Mouse (Mus musculus) lung, postnatal 25 days (tissue): ENCODE measurements around the gene Adarb1.

ENCODE experiments used
- DNase-seq: peaks from one replicate; pipeline ENCODE4 v3.0.0; 2022; ENCODE audit warnings: low spot score

The Adarb1 gene

GRCm38 (mm10) chr10:77435343-77435742 lies 17.3 kb upstream of the Adarb1 start:
- DNase-seq = no peak

- DNase-seq = no peak
Observed at GRCm38 (mm10) chr10:77434457-77435151, 16.5 kb upstream of the Adarb1 start.

DNA sequence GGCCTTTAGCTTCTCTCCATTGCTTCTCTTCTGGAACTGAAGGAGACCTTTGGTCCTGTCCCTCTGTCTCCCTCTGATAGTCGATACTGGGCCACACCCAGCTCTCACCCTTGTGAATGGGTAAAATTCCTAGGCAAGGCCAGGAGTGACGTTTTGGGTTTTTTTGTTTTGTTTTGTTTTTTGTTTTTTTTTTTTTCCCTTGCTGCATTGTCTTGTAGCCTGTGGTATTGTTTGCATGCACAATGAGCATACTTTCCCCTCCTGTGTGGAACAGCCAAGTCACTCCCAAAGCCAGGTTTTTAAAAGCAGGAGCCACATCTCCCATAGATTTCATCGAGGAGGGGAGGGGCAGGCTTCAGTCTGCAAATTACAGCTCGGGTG lies 16.0 kb upstream of the Adarb1 start:
- no peak for DNase-seq

GRCm38 (mm10) chr10:77430771-77431170 lies 12.7 kb upstream of the Adarb1 start:
- DNase-seq = no peak

GRCm38 (mm10) chr10:77429921-77430320 lies 11.9 kb upstream of the Adarb1 start:
- DNase-seq = no peak

GRCm38 (mm10) chr10:77427610-77428009 lies 9.5 kb upstream of the Adarb1 start:
- DNase-seq = no peak

DNA sequence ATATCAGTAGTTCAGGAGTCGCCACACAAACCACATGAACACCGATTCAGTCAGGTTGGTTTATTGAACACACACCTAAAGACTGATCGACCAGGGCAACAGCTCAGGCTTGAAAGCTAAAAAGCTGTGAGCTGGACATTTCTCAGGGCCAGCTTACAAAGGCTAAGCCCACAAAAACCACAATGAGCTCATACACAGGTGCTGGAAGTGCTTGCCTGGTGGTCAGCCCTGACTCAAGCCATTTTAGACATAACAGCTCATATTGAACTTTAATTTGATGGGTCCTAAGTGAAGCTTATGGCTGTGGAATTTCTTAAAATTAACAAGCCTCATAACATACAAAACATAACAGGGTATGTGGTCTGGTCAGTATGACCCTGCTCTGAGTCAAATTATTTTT lies 2.1 kb upstream of the Adarb1 start:
- no peak for DNase-seq

- no peak for DNase-seq
Observed at GRCm38 (mm10) chr10:77417240-77418102, 599 bp downstream of the Adarb1 start.

GRCm38 (mm10) chr10:77416666-77417239 lies 1.3 kb downstream of the Adarb1 start:
- no peak for DNase-seq

DNA sequence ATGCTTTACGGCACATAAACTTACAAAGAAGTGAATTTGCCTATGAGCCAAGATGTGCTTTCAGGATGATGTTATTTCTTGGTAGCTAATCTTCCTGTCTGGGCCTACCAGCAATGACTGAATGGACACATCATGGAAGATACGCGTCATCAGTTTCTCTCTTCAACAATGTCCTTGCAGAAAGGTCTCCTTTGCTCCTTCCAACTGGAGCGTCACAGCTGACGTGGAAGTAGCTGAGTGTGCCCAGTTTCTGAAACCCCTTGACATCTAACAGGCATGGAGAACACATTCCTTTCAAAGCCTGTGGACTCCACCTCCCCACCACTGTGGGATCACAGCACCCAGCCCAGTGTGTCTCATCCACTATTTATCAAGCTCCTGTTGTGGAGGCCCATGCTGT lies 2.2 kb downstream of the Adarb1 start:
- DNase-seq = peak; percentile 64

- DNase-seq = no peak
Observed at GRCm38 (mm10) chr10:77413791-77414190, 4.3 kb downstream of the Adarb1 start.

DNA sequence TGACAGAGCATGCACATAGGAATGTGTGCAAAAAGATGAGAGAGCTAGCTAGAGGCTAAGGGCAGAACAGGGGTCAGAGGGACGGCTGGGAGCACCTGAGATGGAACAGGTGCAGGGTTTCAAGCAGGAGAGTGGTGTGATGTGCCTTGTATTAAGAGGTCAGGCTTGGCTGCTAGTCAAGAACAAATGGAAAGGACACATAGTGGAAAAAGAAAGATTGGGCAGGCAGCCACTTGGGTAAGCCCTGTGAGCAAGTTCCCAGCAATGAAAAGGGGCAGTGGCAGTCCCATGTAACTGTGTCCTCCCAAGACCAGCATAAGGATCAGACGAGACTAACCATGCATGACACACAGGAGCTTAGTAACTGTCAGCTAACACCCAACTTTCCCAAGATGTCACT lies 8.9 kb downstream of the Adarb1 start:
- no peak for DNase-seq

DNA sequence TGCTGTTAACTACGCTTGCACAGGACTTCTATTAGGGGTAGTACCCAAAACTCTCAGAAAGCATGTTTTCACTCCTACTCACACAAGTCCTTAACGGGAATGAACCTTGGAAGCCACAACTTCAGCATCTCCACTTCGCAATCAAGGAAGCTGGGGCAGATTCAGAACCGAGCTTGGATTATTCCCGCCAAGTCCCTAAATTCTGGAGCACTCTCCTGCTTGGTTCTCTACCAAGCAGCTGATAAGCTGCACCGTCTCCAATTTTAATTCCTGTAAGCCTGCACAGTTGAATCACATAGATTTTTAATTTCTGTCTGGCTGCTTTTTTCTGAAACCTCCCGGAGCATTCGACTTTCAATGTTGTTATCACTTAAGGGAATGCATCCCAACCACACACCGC lies 9.8 kb downstream of the Adarb1 start:
- DNase-seq = no peak

DNA sequence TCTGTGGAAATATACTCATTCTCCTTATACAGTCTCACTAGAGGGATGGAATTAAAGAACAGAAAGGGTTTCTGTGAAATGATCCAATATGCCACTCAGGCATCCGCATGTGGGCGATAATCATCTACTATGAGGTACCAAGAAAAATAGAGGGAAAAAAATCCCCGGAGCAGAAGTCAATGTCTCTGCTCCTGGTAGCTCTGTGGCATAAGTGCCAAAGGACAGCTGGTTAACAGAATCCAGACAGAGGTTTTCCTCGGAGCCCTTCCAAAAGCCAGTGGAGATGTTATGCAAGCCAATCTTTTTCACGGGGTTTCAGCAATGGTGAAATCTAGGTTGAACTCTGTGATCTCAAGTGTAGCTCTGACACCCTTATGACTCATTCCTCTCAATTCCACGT lies 11.6 kb downstream of the Adarb1 start:
- DNase-seq = peak; percentile 58

DNA sequence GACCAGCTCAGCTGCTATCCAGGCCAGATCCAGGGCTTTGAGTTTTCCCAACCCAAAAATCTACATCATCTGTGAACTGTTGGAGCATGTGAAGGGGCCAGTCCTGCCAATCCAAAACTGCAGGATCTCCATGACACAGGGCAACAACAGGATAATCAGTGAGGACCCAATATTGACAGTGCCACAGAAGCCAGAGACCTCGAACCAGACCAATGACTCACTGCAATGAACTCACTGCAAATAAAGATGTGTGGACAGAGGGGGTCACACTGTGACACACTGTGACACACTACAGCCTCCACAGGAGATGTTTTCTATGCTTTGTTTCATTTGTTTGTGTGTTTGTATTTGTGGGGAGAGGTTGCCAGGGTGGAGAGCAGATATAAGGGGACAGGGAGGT lies 15.6 kb downstream of the Adarb1 start:
- DNase-seq = no peak

- DNase-seq = no peak
Observed at GRCm38 (mm10) chr10:77401039-77401438, 17.0 kb downstream of the Adarb1 start.

DNA sequence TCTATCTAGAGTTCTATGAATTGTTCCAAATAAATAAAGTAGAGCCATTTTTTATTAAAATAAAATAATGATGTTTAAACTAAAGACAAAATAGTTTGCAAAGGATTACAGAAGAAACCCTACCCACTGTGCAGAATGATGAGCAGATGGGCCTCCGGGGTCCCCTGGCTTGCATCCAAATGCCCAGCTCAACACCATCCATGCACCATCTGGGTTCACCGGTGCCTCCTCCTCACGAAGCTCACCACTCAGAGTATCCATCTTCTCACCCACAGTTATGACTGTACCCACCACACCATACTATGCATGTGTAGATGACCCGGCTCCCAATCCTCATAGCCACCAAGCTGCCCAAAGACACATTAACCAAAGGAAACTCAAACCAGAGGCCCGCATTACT lies 18.1 kb downstream of the Adarb1 start:
- DNase-seq = no peak

- peak; percentile 37 for DNase-seq
Observed at GRCm38 (mm10) chr10:77398082-77398481, 20.0 kb downstream of the Adarb1 start.

DNA sequence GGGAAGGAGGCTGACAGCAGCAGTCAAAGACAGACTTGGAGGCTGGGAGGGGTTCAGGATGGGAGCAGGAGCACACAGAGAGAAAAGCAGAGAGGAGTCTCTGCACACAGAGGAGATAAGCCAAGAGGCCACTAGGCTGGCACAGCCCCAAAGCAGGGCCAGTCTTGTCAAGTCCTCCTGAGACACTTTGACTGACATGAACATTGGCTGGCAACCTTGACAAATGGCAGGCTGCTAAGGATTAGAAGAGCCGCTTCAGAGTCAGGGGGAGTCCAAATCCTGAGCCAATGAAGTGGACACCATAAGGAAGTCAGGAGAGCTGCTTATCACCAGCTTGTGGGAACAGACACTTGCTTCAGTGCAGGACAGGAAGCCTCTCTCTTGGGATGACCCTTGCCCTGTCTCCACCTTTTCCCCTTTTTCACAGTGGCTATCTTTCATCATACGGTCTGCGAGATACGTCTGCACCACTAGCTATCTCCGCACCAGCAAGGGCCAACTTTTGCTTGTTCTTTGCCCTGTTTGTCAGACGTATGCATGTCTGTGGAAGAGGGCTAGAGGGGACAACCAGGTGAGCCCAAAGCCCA lies 20.9 kb downstream of the Adarb1 start:
- DNase-seq = peak; percentile 13

DNA sequence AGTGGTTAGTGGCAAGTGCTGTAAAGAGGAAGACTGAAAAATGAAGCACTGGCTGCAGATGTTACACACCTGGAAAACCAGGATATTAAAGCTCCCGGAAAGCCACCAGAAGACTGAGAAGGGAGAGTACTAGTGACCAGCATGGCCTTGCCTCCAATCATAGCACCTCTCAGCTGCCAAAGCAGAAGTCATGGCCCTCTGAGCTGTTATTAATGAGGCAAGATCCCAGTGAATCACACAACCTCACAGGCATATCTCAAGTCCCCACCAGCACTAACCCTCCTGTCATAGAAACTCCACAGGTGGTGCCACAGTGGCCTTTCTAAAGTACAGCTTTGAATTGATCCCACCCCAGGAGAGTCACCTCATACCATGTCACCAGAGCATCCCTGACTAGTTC lies 22.1 kb downstream of the Adarb1 start:
- DNase-seq = no peak

DNA sequence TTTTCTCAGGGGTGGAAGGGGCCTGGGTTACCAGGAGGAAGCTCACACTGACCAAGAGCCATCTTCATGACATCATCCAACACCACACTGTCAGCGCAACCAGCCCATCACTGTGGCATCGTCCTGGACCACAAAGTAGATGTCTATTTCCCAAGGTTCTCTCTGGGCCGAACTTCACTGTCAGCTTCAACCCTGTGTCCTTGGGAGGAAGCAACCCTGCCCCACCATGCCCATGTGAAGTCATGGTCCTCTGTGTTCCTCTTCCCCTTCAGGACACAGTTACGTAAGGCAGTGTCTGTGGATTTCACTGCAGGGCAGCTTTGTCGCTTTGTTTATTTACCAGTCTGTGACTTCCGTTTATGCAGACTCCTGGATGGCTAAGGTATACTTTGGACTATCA lies 27.0 kb downstream of the Adarb1 start:
- DNase-seq = peak; percentile 43

GRCm38 (mm10) chr10:77387558-77387957 lies 30.5 kb downstream of the Adarb1 start:
- DNase-seq = no peak

DNA sequence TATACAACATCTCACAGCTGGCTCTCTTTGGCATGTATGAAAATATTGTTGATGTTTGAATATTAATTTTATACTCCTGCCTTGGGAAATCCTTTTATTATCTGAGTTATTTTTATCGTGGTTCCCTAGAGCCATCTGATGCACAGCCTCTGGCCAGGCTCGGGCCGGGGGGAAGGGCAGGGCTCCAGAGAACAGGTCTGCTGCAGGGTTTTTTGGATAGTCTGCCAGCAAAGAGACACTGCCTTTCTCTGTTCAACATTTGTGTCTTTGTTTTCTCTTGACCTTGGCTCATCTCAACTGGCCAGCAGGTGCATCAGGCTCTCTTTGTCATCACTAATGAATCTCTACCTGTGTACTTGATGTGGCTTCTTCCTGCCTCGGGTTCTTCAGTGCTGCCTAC lies 32.3 kb downstream of the Adarb1 start:
- no peak for DNase-seq
